Mouse (Mus musculus): ENCODE results near the gene Nup160. TPM values are rescaled to one million over a fixed set of nuclear protein-coding genes. Genes with fewer than 3 reads are reported as not detected.

Nup160 gene
- polyA plus RNA-seq (2016; fragmentation: Nextera tagmentation; extraction: Ambion mirVana) = 64.7 and 75.7 TPM in 2 replicates

DNA sequence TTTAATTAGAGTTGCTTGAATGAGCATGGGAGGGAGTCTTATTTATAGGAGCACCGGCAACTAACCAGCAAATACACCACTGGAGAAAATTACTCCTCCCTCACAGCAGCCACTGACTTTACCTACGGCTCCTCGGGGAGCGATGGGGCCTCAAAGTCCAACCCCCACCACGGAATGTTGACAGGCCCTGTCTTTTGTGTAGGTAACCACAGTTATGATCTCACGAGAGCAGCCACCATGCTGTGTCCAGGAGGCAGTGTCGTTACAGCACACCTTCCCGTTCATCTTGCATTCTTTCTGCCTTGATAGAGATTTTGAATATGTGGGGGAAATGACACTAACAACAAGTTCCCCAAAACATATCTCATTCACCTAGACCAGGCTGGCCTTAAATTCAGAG, at the start of gene Nup160:
Gene Nup160, plus strand, starts transcription at position 209 of the 400 bp plus-strand sequence.
- H3K27ac ChIP-seq = no peak within 1 kb of the TSS
- no peaks in the 10 kb centered on the region for H3K27me3 ChIP-seq (ENCODE audit: poor library complexity, severe bottlenecking)
- peaks cover 13% of the 10 kb centered on the region for H3K4me1 ChIP-seq
- peak within 1 kb of the TSS; percentile 77; the same call in 1 of the 2 replicates for H3K4me3 ChIP-seq
- H3K36me3 ChIP-seq (replicated peaks) = peaks cover 16% of the 10 kb centered on the region
- 81% methylated on average over 8 of the region's 8 CpGs for WGBS
- no peaks in the 10 kb centered on the region for H3K9me3 ChIP-seq
- DNase-seq (ENCODE audit: extremely low spot score, low spot score) = no peak

DNA sequence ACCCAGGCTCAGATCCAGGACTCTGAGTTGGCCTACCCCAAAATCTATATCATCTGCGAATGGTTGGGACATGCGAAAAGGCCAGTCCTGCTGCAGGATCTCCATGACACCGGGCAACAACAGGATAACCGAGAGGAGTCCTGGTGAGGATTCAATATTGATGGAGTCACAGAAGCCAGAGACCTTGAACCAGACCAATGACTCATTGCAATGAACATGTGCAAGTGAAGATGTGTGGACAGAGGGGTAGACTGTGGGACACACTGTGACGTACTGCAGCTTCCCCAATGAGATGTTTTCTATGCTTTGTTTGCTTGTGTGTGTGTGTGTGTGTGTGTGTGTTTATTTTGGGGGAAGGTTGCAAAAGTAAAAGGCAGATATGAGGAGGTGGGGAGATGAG, 48.8 kb upstream of the Nup160 start:
- no peaks in the 10 kb centered on the region for H3K4me1 ChIP-seq
- WGBS = 87% methylated on average over 5 of the region's 5 CpGs
- no peak overlapping the region for H3K27ac ChIP-seq
- H3K36me3 ChIP-seq (replicated peaks) = no peaks in the 10 kb centered on the region
- H3K27me3 ChIP-seq (ENCODE audit: poor library complexity, severe bottlenecking) = no peaks in the 10 kb centered on the region
- H3K4me3 ChIP-seq = no peak overlapping the region
- no peak for DNase-seq (ENCODE audit: extremely low spot score, low spot score)
- no peaks in the 10 kb centered on the region for H3K9me3 ChIP-seq

DNA sequence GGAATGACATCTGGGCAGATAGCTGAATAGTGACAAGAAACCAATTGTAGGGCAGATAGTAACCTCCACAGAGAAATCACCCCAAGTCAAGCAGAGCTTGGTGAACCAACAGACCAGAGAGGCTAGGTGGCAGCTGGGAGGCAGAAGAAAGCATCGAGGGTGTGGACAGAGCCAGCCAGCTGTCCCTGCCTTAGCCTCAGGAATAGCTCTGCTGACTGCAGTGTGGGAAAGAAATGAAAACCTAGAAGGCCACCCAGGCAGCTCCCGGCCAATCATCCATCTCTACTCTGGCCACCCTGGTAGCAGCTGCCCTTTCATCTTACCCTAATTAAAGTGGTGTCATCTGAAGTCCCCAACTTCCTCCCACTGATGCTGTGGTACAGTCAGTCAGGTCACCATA, 47.5 kb upstream of the Nup160 start:
- Histone ChIP-seq H3K9me3 (no peaks in the 10 kb centered on the region), H3K36me3 (replicated peaks) (no peaks in the 10 kb centered on the region), H3K4me3 (no peak overlapping the region), H3K27me3 (ENCODE audit: poor library complexity, severe bottlenecking) (no peaks in the 10 kb centered on the region), H3K27ac (no peak overlapping the region), H3K4me1 (no peaks in the 10 kb centered on the region)
- 62% methylated on average over 2 of the region's 2 CpGs for WGBS
- no peak for DNase-seq (ENCODE audit: extremely low spot score, low spot score)

DNA sequence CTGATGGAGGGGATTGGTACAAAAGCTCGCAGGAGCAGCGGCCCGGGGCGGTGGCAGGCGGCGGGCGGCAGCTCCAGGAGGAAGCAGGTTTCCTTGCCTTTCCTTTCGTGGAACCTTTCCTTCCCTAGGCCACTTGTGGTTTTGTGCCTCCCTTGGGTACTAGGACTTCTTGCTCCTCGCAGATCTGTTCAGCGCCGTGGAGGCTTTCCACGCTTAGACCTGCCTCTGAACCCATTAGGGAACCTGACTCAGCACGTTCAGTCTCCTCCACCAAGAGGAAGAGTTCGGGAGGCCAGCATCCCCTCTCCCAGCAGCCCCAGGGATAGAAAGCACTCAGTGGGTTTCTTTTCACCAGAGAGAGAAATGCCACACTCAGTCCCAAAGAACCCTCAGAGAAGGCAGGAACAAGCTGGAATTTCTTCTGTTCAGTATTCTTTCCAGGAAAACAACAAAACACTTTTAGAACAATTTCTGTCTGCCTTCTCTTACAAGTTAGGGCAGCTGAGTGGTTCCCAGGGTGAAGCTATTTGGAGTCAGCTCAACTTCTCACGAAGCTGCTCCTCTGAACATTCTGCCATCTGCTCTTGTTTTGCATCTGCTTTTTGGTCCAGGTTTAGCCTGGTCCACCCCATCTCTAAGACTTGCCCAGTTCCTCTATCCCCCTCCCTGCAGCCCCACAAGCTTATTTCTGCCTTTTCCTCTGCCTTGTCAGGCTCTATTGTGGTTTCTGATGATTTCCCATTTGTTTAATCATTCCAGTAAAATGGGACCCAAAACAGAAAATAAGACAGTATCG, 44.9 kb upstream of the Nup160 start:
- 83% methylated on average over 16 of the region's 16 CpGs for WGBS
- no peaks in the 10 kb centered on the region for H3K36me3 ChIP-seq (replicated peaks)
- DNase-seq (ENCODE audit: extremely low spot score, low spot score) = no peak
- H3K4me1 ChIP-seq = no peaks in the 10 kb centered on the region
- no peak overlapping the region for H3K27ac ChIP-seq
- no peaks in the 10 kb centered on the region for H3K9me3 ChIP-seq
- H3K4me3 ChIP-seq = no peak overlapping the region
- no peaks in the 10 kb centered on the region for H3K27me3 ChIP-seq (ENCODE audit: poor library complexity, severe bottlenecking)

DNA sequence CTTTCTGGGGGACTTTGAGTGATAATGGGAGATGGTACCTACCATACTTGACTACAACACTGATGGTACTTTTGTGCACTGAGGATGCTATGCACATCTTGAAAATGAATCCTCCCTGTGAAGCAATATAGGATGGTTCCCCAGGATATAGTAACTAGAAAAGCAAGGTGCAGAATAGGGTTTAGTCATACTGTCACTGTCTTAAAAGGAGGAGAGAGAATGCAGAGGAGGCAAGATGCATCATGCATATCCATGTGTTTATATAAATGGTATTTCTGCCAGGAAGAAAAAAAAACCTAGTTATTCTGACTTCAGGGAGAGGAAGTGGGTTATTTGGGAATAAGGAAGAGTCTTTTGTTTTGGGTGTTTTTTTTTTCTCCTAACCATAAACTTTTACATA, 42.3 kb upstream of the Nup160 start:
- no peaks in the 10 kb centered on the region for H3K4me1 ChIP-seq
- H3K27ac ChIP-seq = no peak overlapping the region
- no peak for DNase-seq (ENCODE audit: extremely low spot score, low spot score)
- H3K36me3 ChIP-seq (replicated peaks) = no peaks in the 10 kb centered on the region
- H3K27me3 ChIP-seq (ENCODE audit: poor library complexity, severe bottlenecking) = no peaks in the 10 kb centered on the region
- H3K4me3 ChIP-seq = no peak overlapping the region
- no peaks in the 10 kb centered on the region for H3K9me3 ChIP-seq

DNA sequence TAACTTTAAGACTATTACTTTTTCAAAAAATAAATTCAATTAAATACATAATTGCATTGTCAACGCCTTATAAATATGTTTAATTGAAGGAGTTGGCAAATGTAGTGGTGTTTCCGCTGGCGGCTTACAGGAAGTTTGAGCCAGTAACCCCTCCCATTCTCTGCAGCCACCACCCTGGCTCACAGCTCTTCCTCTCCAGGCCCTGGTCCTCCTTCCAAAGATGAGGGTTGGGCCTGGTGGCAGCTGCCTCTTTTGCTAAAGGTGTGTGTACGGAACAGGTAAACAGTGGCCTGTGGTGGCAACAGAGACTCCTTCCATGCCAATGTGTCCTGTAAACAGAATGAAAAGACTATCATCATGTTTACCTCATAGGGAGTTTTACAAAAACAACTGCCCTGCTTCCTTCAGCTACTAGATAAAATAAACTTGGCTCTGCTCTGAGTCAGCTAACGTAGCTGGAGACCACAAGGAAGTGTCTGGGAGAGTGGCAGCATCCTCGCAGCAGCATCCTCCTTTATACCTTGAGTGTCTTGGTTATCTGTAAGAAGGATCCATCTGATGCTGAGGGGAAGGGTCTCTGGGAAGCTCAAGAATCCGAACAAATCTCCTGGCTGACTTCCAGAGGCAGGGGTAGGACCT, 41.8 kb upstream of the Nup160 start:
- 88% methylated on average over 7 of the region's 7 CpGs for WGBS
- no peak overlapping the region for H3K4me3 ChIP-seq
- no peaks in the 10 kb centered on the region for H3K36me3 ChIP-seq (replicated peaks)
- H3K9me3 ChIP-seq = no peaks in the 10 kb centered on the region
- no peak for DNase-seq (ENCODE audit: extremely low spot score, low spot score)
- H3K27me3 ChIP-seq (ENCODE audit: poor library complexity, severe bottlenecking) = no peaks in the 10 kb centered on the region
- no peak overlapping the region for H3K27ac ChIP-seq
- H3K4me1 ChIP-seq = no peaks in the 10 kb centered on the region

DNA sequence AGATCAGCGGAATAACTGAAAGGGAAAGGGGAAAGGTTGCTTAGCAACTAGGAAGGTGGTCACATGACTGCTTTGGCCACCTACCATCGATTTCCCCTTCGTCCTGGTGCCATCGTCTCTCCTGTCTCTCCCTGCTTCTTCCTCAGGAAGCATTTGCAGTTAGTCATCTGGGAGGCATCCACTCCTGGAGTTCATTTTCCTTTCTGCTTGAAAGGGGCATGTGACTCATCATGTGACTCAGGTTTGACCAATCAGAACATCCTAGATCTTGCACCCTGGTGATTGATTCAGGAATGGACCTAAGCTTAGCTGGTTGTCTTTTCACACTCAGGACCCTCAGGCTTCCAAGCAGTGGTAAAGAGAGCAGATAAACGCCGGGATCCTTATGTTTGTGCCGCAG, 40.2 kb upstream of the Nup160 start:
- no peaks in the 10 kb centered on the region for H3K36me3 ChIP-seq (replicated peaks)
- 92% methylated on average over 7 of the region's 7 CpGs for WGBS
- H3K27ac ChIP-seq = no peak overlapping the region
- no peaks in the 10 kb centered on the region for H3K27me3 ChIP-seq (ENCODE audit: poor library complexity, severe bottlenecking)
- H3K4me3 ChIP-seq = no peak overlapping the region
- H3K9me3 ChIP-seq = no peaks in the 10 kb centered on the region
- no peaks in the 10 kb centered on the region for H3K4me1 ChIP-seq
- no peak for DNase-seq (ENCODE audit: extremely low spot score, low spot score)

DNA sequence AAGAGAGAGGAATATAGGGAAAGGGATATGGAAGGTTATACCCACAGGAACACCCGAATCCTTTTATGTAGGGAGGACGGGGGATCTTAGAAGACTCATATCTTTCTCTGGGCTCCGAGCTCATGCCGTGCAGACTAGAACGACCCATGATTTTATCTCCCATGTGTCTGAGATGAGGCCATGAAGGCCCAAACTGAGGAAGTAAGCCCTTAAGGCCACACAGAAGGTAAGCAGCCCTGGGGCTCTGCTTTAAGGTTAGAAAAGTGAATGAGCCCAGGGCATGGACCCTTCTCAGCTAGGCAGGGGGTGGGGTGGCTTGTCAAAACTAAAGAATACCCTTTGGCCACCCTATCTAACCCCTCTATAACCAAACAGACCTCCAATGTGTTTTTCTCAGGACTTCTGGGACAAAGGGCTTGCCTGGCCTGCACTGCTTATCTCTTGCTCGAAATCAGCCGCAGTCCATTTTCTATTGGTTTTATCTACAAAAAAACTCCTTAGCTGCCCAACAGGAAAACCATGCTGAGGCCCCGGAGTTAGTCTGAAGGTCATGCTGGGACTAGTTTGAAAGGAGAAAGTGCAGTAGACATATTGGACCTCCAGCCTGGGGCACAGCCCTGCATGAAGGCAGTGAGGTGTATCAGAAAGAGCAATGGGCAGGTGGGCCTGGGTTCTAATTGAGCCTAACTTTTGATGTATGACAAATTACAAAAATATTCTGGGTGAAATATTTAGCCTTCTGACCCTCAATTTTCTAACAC, 37.8 kb upstream of the Nup160 start:
- Histone ChIP-seq H3K36me3 (replicated peaks) (no peaks in the 10 kb centered on the region), H3K9me3 (no peaks in the 10 kb centered on the region), H3K4me1 (no peaks in the 10 kb centered on the region), H3K4me3 (no peak overlapping the region), H3K27ac (no peak overlapping the region), H3K27me3 (ENCODE audit: poor library complexity, severe bottlenecking) (no peaks in the 10 kb centered on the region)
- 90% methylated on average over 8 of the region's 8 CpGs for WGBS
- DNase-seq (ENCODE audit: extremely low spot score, low spot score) = no peak

DNA sequence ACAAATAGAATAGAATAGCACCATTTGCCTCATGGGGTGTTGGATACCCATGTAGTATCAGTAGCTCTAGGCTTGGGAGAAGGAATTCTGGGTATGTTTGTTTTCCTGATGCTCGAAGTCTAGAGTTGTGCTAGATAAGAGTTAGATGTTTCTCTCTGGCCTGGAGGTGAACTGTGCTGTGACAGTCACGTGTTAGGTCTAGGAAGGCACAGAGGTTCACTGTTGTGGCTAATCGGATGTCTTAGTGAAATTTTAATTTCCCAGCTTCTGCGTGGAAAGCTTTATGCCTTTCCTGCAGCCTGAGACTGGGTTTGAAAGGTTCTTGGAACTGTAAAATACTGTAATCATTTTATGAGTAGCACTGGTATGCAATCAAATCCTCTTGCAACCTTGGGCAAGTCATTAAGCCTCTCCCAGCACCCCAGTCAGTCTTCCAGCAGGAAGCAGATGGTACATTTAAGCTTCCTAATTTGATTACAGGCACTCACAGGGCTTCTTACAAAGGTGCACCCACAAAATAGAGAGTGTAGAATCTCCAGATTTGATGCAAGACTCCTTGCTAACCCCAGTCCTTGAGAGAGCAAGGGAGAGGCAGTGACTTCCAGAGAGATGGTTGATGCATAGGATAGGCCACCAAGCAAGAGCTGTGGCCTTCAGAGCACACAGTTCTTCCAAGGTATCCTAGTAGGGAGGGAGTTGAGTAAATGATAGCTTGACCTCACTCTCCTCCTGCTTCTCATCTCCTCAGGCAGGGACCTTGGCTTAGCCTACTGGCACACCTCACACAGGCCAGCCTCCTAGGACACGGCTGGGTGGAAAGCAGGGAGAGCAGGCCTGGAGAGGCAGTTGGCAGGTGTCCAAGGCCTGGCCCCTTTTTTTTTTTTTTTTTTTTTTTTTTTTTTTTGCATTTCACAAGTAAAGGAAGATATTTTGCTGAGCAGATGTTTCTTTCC, 37.0 kb upstream of the Nup160 start:
- Histone ChIP-seq H3K9me3 (no peaks in the 10 kb centered on the region), H3K36me3 (replicated peaks) (no peaks in the 10 kb centered on the region), H3K27me3 (ENCODE audit: poor library complexity, severe bottlenecking) (no peaks in the 10 kb centered on the region), H3K4me1 (no peaks in the 10 kb centered on the region), H3K4me3 (no peak overlapping the region), H3K27ac (no peak overlapping the region)
- no peak for DNase-seq (ENCODE audit: extremely low spot score, low spot score)
- WGBS = 84% methylated on average over 5 of the region's 5 CpGs

DNA sequence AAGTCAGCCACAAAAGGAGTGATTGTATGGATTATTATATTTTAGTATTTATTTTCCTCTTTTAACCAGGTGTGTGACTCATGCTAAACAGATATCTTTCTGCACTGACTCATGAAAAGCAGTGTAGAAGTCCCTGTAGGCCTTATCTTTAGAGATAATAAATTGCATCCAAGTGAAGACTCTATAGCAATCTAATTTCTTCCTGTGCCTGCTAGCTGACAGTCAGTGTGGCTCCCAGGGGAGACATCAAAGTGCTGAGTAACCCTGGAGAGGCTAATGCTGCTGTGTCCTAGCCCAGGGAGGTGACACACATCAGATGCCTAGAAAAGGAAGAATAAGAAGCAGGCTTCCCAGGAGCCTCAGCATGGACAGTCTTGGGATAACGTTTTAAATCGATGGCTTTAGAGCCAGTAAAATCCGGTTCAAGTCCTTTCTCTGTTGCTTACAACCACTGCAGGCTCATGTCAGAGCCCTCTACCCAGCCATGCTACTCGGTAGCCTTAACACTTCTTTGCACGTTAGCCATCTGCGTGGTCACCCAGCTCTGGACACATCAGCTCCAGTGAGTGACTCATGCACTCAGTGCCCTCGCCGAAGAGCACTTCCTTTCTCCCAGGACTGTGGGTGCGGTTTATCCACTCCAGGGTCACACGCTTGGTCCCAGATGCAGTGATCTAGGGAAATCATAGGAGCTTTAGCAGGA, 35.9 kb upstream of the Nup160 start:
- Histone ChIP-seq H3K4me3 (no peak overlapping the region), H3K27ac (no peak overlapping the region), H3K9me3 (no peaks in the 10 kb centered on the region), H3K36me3 (replicated peaks) (no peaks in the 10 kb centered on the region), H3K4me1 (no peaks in the 10 kb centered on the region), H3K27me3 (ENCODE audit: poor library complexity, severe bottlenecking) (no peaks in the 10 kb centered on the region)
- WGBS = 84% methylated on average over 10 of the region's 10 CpGs
- no peak for DNase-seq (ENCODE audit: extremely low spot score, low spot score)

DNA sequence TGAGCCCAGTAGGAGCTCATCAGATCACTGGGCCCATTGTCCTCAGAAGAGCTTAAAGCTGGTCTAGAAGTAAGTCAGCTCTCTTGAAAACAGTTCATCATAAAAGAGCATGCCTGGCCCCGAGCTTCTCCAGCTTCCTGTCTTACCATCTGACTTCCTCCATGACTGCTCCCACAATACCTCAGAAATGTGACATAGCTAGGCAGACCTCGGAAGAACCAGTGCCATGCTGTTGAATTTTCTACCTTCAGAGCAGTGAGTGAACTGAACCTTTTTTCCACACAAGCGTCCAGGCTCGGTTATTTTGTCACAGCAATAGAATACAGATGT, 35.3 kb upstream of the Nup160 start:
- Histone ChIP-seq H3K9me3 (no peaks in the 10 kb centered on the region), H3K36me3 (replicated peaks) (no peaks in the 10 kb centered on the region), H3K4me3 (no peak overlapping the region), H3K27me3 (ENCODE audit: poor library complexity, severe bottlenecking) (no peaks in the 10 kb centered on the region), H3K4me1 (no peaks in the 10 kb centered on the region), H3K27ac (no peak overlapping the region)
- DNase-seq (ENCODE audit: extremely low spot score, low spot score) = no peak
- 85% methylated on average over 4 of the region's 4 CpGs for WGBS

DNA sequence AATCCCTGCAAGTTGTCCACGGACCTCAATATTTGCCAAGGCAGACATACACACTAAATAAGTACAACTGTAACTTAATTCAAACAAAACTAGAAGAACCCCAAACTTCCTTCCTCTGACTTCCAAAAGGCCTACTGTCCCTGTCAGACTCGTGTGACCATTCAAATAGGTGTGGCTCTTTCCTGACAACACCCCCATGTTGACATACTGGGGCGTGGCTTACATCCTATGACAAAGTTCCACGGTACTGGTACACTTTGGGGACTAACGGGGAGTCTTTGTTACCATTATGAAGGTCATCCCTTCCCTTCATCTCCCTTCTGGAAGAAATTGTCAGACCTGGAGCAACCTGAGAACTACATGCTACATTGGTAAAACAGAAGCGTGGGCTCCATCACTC, 29.9 kb upstream of the Nup160 start:
- Histone ChIP-seq H3K4me1 (no peaks in the 10 kb centered on the region), H3K27me3 (ENCODE audit: poor library complexity, severe bottlenecking) (no peaks in the 10 kb centered on the region), H3K27ac (no peak overlapping the region), H3K4me3 (no peak overlapping the region), H3K9me3 (no peaks in the 10 kb centered on the region), H3K36me3 (replicated peaks) (no peaks in the 10 kb centered on the region)
- 83% methylated on average over 6 of the region's 6 CpGs for WGBS
- no peak for DNase-seq (ENCODE audit: extremely low spot score, low spot score)
